ENCODE assay signal across 13 mouse cellular contexts in the genomic region with DNA sequence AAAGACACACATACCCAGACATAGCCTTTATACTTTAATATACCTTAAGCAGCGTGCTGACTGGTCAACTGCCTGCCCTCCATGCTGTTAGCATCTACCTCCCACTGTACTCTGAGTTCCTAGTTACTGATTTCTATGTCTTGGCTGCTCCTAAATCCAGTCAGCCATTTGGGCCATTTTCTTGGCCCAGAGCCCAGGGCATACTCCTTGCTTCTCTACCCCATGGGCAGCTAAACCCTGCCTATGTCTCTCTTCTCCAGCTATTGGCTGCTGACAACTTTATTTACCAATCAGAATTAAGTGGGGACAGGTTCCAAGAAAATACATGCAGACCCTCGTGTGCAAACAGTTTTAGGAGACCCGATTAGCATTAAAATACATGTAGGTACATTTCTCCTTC.
DNase-seq lines count a peak whose midpoint lies in the region; ATAC-seq lines count a peak whose summit lies in the region.
"Had no signal": no experiment of that assay in that cellular context is flagged by ENCODE, and none has a peak within 500 bp of the region (broad histone marks: within the 10 kb centered on the region; RNA-seq: fewer than 3 reads in every experiment).

No protein-coding gene starts in this region.

- H3K4me2 ChIP-seq in neural tube, embryonic 11.5 days (ENCODE audit: low read depth) = no peak overlapping the region
- H3K4me2 ChIP-seq: heart, embryonic 15.5 days; liver, embryonic 12.5 days; stomach, embryonic 15.5 days had no signal

- no peaks in the 10 kb centered on the region for H3K9me3 ChIP-seq in neural tube, embryonic 11.5 days (ENCODE audit: control insufficient read depth, low read length)
- H3K9me3 ChIP-seq: heart, embryonic 15.5 days; liver, embryonic 12.5 days; stomach, embryonic 15.5 days had no signal

- no peak overlapping the region for H3K4me3 ChIP-seq in neural tube, embryonic 11.5 days (ENCODE audit: low read depth, low read length)
- H3K4me3 ChIP-seq: heart, embryonic 15.5 days; liver, embryonic 12.5 days; stomach, embryonic 15.5 days had no signal

- H3K27me3 ChIP-seq in neural tube, embryonic 11.5 days (ENCODE audit: control insufficient read depth, insufficient read depth, low read length) = no peaks in the 10 kb centered on the region
- H3K27me3 ChIP-seq: heart, embryonic 15.5 days; liver, embryonic 12.5 days; stomach, embryonic 15.5 days had no signal

- H3K4me1 ChIP-seq in neural tube, embryonic 11.5 days (ENCODE audit: control insufficient read depth, insufficient read depth, low read length) = no peaks in the 10 kb centered on the region
- H3K4me1 ChIP-seq: heart, embryonic 15.5 days; liver, embryonic 12.5 days; stomach, embryonic 15.5 days had no signal

- H3K9ac ChIP-seq in neural tube, embryonic 11.5 days (ENCODE audit: low read length) = no peak overlapping the region
- H3K9ac ChIP-seq: heart, embryonic 15.5 days; liver, embryonic 12.5 days; stomach, embryonic 15.5 days had no signal

- WGBS in neural tube, embryonic 11.5 days = 76% methylated on average over 3 of the region's 3 CpGs

- H3K36me3 ChIP-seq in neural tube, embryonic 11.5 days (ENCODE audit: control insufficient read depth, insufficient read depth, low read length) = no peaks in the 10 kb centered on the region
- H3K36me3 ChIP-seq: liver, embryonic 12.5 days; stomach, embryonic 15.5 days had no signal

- no peak overlapping the region for H3K27ac ChIP-seq in neural tube, embryonic 11.5 days (ENCODE audit: low read depth, low read length)
- H3K27ac ChIP-seq: heart, embryonic 15.5 days; liver, embryonic 12.5 days; stomach, embryonic 15.5 days had no signal

- peak; percentile 11 for DNase-seq in cerebellum, adult 11 months
- no peak for DNase-seq in cerebellum, adult 8-10 months
- no peak for DNase-seq in neural tube, embryonic 11.5 days (ENCODE audit: low spot score)
- DNase-seq in neural tube, embryonic 10.5 days (ENCODE audit: extremely low spot score, low spot score) = no peak
- DNase-seq in kidney, adult 9 months = peak; percentile 90
- DNase-seq in skeletal muscle tissue, adult 2 months (ENCODE audit: low read depth, low spot score) = peak; percentile 10
- DNase-seq in layer of hippocampus, adult 8-10 months (ENCODE audit: low spot score in 2 of 2) = no peak
- DNase-seq in spleen, postnatal 4 days (ENCODE audit: low spot score in 2 of 2) = no peak
- DNase-seq: B cell, adult 2 months; layer of hippocampus, adult 9-11 months had no signal

- ATAC-seq in neural tube, embryonic 11.5 days (ENCODE audit: insufficient read depth, low FRiP score, low TSS enrichment) = peak; percentile 16; the same call in 1 of the 2 replicates
- ATAC-seq: liver, embryonic 12.5 days had no signal

Comparison
In these comparisons a context has a peak if more than half of its experiments do, and no peak if none do; other contexts are left out.
1. DNase-seq: peak in cerebellum, adult 11 months (single experiment), kidney, adult 9 months (single experiment) and skeletal muscle tissue, adult 2 months (single experiment); none in cerebellum, adult 8-10 months (single experiment), neural tube, embryonic 11.5 days (single experiment), neural tube, embryonic 10.5 days (single experiment), layer of hippocampus, adult 8-10 months (0 of 2) and spleen, postnatal 4 days (0 of 2).